Mouse (Mus musculus) skeletal muscle tissue, adult 2 months (tissue): Measurements from ENCODE around the gene Rpl24.
"Not testable (repeated sequence)": the region's sequence is repeated elsewhere in the genome, so short reads cannot be mapped to it uniquely, and the experiment has no call there.

Experiments
- DNase-seq: peaks from one replicate; pipeline ENCODE4 v3.0.0-alpha.2; 2012; ENCODE audit warnings: low read depth, low spot score

The Rpl24 gene

DNA sequence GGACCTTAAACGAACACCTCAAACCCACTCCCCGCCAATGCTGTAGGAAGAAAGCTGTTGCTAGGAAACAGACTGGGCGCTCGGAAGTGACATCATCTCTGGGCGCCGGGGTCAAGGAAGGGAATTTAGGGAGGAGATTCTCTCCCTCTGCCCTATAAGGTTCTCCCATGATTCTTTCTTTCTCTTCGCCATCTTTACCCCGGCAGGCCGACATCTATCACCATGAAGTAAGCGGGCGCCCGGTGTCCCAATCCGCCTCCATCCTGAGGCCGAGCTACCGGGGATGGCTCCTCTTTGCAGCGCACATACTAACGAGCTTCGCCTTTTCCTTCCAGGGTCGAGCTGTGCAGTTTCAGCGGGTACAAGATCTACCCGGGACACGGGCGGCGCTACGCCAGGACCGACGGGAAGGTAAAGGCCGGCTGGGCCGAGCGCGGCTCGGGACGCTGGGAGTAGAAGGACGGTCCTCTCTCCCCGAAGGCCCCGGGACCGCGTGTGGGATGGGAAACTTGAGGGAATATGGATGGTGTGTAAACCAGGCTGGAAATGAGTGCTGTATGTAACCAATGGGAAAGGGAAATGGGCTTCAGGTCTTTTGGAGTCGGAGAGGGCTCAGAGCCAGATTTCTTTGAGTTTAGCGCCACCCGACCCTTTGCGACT lies at the start of gene Rpl24:
Gene Rpl24 (plus strand): TSS at position 64 of the 660 bp plus-strand sequence.
- DNase-seq, result peak; percentile 92

- DNase-seq, result no peak
These were observed 44.0 kb upstream of the Rpl24 start for GRCm38 (mm10) chr16:55922079-55922478.

DNA sequence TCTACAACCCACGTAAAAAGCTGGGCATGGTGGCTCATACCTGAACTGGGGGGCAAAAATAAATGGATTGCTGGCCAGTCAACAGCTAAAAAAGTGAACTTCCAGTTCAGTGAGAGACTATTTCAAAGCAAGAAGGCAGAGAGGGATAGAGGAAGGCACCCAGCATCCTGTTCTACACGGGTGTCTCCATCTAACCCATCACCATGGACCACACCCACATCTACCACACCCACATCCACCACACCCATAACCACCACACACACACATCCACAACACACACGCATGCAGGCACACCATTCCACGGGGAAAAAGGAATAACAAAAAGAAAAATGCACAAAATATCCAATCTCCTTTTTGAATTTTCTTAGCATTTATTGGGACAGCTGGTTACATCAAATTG lies 42.1 kb upstream of the Rpl24 start:
- DNase-seq, result no peak

DNA sequence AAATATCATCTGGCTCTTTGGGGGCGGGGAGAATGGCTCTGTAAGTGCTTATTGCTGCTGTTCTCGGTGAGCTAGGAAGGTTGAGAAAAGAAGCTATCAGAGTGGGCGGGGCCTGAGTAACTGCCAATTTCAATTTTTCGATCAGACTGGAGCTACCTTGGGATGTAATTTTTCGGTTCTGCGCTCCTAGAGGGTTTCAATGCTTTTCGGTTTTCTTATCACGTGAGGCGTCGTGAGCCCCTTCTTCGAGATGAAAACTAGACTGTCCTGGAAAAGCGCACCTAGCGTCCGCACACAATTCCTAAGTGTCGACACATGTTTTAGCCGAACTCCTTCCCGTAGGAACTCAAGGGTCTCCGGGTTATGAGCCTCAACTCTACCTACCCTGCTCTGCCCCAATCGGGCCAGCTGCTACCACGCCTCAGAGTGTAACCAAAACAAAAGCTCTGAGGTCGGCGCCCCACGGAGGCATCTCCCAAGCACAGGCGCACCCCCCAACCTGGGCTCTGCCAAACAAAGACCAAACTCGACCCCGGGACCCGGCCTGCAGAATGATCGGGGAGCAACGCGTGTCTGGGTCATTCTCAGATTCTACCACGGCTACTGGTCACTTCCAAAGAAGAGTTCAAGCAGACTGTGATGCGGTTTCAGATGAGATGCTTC lies 32.3 kb upstream of the Rpl24 start:
- peak; percentile 9 for DNase-seq

DNA sequence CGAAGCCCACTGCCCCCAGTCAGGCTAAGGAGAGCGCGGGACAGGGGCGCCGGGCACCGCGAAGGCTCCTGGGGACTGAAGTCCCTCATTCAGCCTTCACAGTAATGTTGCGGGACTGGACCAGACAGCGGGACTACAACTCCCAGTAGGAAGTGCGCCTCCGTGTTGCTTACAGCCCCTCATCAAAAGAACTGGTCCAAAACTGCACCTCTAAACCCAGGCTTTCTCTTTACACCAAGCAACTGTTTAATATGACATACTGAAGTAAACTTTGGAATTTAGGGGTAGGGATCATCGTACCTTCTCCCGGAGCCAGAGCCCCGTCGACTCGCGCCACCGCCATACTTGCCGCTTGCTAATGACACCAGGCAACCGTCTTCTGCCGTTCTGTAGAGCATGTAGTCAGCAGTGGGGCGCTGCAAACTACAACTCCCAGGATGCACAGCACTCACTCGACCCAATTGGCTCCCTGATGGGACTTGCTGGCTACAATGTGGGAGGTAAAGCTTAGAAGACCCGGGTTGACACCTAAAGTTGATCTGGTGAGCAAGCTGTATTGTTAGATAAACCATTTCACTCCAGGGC lies 31.5 kb upstream of the Rpl24 start, which contains the start of gene Cep97:
Gene Cep97 (minus strand): TSS at position 403 of the 585 bp plus-strand sequence.
- peak; percentile 84 for DNase-seq

GRCm38 (mm10) chr16:55938761-55939160 lies 27.3 kb upstream of the Rpl24 start:
- no peak for DNase-seq

DNA sequence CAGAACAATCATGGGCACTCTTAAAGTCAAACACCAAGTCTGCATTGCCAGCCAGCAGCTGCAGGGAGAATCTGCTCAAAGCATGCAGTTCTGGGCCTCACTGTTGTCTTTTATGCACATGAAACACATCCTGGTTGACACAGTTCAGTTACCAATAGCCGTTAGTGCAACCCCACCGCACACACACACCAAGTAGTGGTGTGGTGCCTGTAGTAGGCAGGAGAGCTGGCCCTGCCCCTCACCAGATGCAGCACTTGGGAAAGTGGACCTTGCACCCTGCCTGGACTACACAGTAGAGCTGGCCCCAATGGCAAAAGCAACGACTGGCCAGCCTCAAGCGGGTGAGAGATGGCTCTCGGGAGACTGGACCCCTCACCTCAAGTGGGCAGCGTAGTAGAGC lies 26.4 kb upstream of the Rpl24 start:
- DNase-seq, result no peak

DNA sequence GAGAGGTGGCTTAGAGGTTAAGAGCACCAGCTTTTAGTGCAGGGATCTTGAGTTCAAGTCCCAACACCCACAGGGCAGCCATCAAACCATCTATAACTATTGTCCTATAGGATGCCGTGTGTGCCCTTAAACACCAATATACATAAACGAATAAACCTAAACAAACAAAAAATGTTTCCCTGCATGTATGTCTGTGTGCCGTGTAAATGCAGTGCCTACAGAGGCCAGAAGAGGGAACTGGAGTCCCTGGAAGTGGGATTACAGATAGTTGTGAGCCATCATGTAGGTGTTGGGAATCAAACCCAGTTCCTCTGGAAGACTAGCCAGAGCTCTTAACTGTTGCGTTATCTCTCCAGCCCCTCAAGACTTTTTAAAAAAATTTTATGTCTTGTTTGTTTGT lies 25.3 kb upstream of the Rpl24 start:
- no peak for DNase-seq

- no peak for DNase-seq
These were observed 18.8 kb upstream of the Rpl24 start for GRCm38 (mm10) chr16:55947266-55947665.

DNA sequence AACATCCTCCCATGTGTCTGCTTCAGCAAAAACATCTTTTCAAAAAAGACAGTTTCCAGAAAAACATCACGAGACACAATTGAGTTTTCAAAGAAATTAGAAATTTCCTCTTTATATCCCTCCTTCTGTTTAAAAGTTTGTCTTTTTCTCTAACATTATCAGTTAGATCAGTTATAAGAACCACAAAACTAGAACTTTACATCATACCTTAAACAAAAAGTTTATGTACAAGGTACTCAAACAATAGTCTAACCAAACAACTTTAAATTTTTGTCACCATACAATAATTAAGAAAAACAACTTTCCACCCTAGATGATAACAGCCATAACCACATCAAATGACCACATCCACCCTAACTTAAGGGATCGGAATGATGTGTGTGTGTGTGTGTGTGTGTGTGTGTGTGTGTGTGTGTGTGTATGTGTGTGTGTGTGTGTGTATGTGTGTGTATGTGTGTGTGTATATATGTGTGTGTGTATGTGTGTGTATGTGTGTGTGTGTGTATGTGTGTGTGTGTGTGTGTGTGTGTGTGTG lies 18.1 kb upstream of the Rpl24 start:
- DNase-seq, result not testable (repeated sequence)

DNA sequence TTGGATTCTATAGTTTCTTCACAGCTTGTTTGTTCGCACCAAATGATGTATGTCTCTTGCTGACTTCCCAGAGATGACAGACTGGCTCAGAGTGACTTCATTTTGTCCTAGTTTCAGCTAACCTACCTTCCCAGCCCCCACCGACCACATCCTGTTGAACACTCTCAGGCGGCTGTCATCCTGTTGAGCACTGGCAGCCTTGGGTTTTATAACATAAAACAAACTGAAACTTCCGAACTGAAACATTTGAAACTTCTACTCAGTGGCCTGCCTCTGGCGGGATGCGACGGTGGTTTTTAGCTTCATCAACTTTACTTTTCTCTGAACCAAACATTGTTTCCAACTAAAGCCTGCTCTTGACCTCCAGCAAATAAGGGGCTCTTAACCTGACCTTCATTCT lies 17.1 kb upstream of the Rpl24 start:
- no peak for DNase-seq

DNA sequence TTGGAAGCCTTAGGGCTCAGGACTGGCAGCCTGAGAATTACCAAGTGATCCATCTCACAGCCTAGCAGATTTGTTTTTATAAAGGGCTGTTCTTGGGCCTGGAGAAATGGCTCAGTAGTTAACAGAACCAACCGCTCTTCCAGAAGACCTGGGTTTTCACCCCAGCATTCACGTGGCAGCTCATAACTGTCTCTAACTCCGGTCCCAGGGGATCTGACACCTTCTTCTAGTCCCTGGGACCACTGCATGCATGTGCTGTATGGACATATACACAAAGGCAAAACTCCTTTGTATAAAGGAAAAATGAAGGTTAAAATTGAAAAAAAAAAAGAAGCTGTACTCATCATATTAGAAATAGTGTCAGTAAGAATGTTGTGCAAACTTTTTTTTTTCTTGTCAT lies 15.6 kb upstream of the Rpl24 start:
- DNase-seq, result no peak

- DNase-seq, result peak; percentile 78
These were observed 15.0 kb upstream of the Rpl24 start for GRCm38 (mm10) chr16:55950946-55951678.

DNA sequence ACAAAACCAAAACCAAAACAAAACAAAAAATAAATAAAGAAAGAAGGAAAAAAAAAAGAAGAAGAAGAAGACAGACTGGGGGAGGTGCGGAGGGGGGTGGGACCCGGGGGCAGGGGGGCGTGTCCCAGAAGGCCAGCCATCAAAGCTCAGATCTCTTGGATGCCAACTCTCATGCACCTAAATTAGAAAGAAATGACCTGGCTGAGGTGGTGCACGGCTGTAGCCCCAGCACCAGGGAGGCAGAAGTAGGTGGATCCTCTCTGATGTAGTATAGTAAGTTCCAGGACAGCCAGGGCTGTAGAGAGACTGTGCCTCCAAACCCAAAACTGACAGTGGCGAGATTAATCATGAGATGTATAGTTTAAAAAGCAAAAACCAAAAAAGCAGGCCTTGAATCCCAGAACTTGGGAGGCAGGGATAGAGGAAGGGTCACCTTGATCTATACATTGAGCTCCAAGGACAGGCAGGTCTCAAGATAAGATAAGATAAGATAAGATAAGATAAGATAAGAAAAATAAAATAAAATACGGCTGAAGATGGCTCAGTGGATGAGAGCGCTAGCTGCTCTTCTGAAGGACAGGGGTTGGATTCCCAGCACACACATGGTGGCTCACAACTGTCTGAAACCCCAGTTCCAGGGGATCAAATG lies 14.3 kb upstream of the Rpl24 start:
- no peak for DNase-seq

DNA sequence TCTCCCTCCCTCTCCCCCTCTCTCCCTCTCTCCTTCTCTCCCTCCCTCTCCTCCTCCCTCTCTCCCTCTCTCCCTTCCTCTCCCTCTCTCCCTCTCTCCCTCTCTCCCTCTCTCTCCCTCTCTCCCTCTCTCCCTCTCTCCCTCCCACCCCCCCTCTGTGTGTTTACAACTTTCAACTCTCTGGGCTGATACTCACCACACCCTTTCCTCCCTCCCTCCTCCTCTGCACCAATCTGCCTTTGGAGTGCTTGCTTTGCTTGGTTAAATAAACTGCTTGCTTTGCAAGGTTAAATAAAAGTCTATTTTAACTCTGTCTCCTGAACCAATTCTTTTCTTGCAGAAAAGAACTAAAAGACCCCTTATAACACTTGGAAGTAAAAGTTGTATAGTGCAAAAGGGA lies 13.3 kb upstream of the Rpl24 start:
- no peak for DNase-seq

GRCm38 (mm10) chr16:55954196-55954595 lies 11.9 kb upstream of the Rpl24 start:
- DNase-seq, result not testable (repeated sequence)

DNA sequence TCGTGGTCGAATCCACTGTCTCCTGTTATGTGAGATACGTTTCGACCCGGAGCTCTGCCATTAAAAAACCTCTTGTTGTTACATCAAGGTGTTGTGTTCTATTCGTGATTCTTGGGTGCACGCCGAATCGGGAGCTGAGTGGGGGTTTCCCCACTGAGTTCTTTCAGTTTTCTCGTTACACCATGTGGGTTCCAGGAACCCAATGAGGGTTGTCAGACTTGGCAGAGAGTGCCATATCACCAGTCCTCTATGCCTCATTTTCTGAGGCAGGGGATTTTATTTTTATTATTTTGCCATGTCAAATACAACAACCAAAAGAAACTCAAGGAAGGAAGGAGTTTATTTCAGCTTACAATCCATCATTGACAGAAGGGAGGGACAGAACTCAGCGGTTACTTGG lies 3.0 kb upstream of the Rpl24 start:
- DNase-seq, result not testable (repeated sequence)

DNA sequence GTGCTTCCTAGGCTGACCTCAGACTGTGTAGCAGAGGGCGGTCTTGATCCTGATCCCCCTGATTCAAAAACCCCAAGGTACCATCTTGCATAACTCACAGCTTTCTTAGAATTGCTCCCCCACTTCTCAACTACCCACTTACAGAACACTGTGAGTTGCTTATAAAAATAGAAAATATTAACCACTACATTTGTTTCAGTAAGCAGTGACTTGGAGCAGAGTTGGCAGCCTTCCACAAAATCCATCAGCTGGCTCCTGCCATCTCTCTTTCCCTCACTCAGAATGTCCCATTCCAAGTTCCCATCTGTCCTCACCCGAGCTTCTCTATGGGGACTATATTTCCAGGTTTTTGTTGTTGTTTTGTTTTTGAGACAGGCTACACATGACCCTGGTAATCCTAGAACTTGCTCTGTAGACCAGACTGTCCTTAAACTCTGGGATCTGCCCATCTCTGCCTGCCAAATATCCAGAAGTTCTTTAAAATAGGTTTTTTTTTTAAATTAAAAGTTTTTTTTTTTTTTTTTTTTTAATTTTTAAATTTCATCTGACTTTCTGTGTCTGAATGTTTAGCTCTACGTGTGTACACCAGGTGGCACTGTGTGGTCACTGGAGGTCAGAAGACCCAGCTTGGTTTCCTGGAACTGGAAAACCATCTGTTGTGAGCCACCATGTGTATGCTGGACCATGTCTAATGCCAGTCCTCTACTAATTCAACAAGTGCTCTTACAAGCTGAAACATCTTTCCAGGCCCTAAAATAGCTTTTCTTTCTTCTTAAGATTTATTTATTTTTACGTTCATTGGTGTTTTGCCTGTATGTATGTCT lies 1.7 kb upstream of the Rpl24 start:
- no peak for DNase-seq

GRCm38 (mm10) chr16:55967221-55967620 lies 1.1 kb downstream of the Rpl24 start:
- DNase-seq, result no peak

DNA sequence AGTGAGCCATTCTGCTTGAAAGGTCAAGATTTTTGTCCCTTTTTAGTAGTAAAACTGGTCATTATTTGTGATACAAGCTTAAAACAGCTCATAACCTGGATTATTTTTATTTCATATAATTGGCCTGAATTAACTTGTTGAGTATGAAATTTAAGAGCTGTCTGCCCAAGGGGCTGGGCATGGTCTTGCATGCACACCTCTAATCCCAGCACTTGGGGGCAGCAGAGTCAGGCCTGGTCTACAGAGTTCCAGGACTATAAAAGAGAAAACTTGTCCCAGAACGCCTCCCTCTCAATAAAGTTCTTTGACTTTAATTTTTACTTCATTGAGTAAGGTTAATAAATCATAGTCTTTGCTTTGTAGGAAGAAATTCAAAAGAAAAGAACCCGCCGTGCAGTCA lies 3.1 kb downstream of the Rpl24 start:
- DNase-seq, result no peak

DNA sequence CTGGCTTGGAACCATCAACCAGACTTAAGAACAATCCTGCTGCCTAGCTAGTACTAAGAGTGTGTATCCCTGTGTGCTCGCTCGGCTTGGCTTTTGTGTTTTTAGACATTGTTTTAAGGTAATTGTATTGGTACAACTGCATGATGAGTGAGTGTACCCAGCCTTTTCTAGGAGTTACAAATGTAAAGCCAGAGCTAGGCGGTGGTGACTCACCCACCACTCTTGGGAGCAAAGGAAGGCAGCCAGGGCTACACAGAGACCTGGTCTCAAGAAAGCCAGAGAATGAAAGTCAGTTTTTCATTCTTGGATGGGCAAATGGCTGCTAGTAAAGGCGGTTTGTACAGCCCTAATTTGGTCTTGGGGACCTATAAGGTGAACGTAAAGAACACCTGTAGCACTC lies 4.3 kb downstream of the Rpl24 start:
- no peak for DNase-seq
